Mouse (Mus musculus) macrophage (primary cell): Measurements from ENCODE around the gene Gm10277. TPM values are rescaled to one million over a fixed set of nuclear protein-coding genes. Genes with fewer than 3 reads are reported as not detected.

Source experiments
- H3K27ac ChIP-seq: fragments of 350-480 bp; formaldehyde crosslinking; 2 replicates; pipeline ENCODE4 v1.9.0; 2021
- H3K36me3 ChIP-seq: fragments of 350-480 bp; formaldehyde crosslinking; 2 replicates; pipeline ENCODE4 v1.9.0; 2021; ENCODE audit errors: inconsistent target
- H3K4me3 ChIP-seq: fragments of 350-480 bp; formaldehyde crosslinking; 2 replicates; pipeline ENCODE4 v1.9.0; 2021; ENCODE audit errors: inconsistent target
- H3K79me2 ChIP-seq: fragments of 350-480 bp; formaldehyde crosslinking; 2 replicates; pipeline ENCODE4 v1.9.0; 2021; ENCODE audit errors: inconsistent target
- WGBS: methylation state at CpG from one replicate; pipeline ENCODE4 v1.1.7; 2026; ENCODE audit warnings: inconsistent platforms; ENCODE audit not compliant: missing documents; 5-methylcytosine and 5-hydroxymethylcytosine counted together
- polyA plus RNA-seq: library from polyadenylated mRNA; stranded (reverse); fragments of 250-400 nt; gene quantifications from 3 replicates; pipeline ENCODE4 v1.2.4, GENCODE M21; 2018; ENCODE audit warnings: inconsistent platforms

Gm10277 gene
- polyA plus RNA-seq, 1 experiment from 2014 or later = not detected

GRCm38 (mm10) chr11:77813969-77814368 is 26.4 kb upstream of the Gm10277 start:
- no peak overlapping the region for H3K4me3 ChIP-seq
- WGBS = 83% methylated on average over 2 of the region's 2 CpGs

GRCm38 (mm10) chr11:77810018-77810417 is 22.5 kb upstream of the Gm10277 start:
- no peak overlapping the region for H3K27ac ChIP-seq
- H3K36me3 ChIP-seq = peaks cover 41% of the 10 kb centered on the region
- peaks cover 48% of the 10 kb centered on the region; the same call in 1 of the 2 replicates for H3K79me2 ChIP-seq
- 98% methylated on average over 6 of the region's 6 CpGs for WGBS
- no peak overlapping the region for H3K4me3 ChIP-seq

More at GRCm38 (mm10) chr11:77813969-77814368, 26.4 kb upstream of the Gm10277 start:
- Histone ChIP-seq H3K27ac (no peak overlapping the region), H3K79me2 (peaks cover 8% of the 10 kb centered on the region; the same call in 1 of the 2 replicates), H3K36me3 (peaks cover 46% of the 10 kb centered on the region)

- Histone ChIP-seq H3K79me2 (peaks cover 56% of the 10 kb centered on the region; the same call in 1 of the 2 replicates), H3K36me3 (peaks cover 41% of the 10 kb centered on the region), H3K27ac (no peak overlapping the region), H3K4me3 (no peak overlapping the region)
- WGBS = 95% methylated on average over 4 of the region's 4 CpGs
Measured at GRCm38 (mm10) chr11:77809215-77809614, 21.7 kb upstream of the Gm10277 start.

- Histone ChIP-seq H3K27ac (no peak overlapping the region), H3K4me3 (no peak overlapping the region), H3K36me3 (peaks cover 41% of the 10 kb centered on the region), H3K79me2 (peaks cover 67% of the 10 kb centered on the region; the same call in 1 of the 2 replicates)
- WGBS = 86% methylated on average over 5 of the region's 5 CpGs
Measured at GRCm38 (mm10) chr11:77808051-77808465, 20.5 kb upstream of the Gm10277 start.

- H3K79me2 ChIP-seq = peaks cover 71% of the 10 kb centered on the region; the same call in 1 of the 2 replicates
- H3K27ac ChIP-seq = no peak overlapping the region
- WGBS = 93% methylated on average over 6 of the region's 6 CpGs
- no peak overlapping the region for H3K4me3 ChIP-seq
- H3K36me3 ChIP-seq = peaks cover 29% of the 10 kb centered on the region
Measured at GRCm38 (mm10) chr11:77806855-77807254, 19.3 kb upstream of the Gm10277 start.

DNA sequence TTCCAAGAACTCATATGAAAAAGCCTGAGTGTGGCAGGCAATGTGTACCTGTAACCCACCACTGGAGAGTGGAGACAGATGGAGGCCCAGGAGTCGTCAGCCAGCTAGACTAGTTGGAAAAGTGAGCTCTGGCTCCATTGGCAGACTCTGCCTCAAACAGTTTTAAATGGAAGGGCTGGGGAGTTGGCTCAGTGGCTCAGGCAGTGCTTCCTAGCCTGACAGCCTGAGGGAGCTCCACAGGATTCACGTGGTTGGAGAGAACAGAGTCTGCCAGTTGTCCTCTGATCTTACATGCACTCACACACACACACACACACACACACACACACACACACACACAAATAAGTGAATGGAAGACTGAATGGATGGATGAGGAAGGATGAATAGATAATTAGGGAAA is 18.7 kb upstream of the Gm10277 start:
- 92% methylated on average over 2 of the region's 2 CpGs for WGBS
- Histone ChIP-seq H3K4me3 (no peak overlapping the region), H3K36me3 (peaks cover 23% of the 10 kb centered on the region), H3K79me2 (peaks cover 71% of the 10 kb centered on the region; the same call in 1 of the 2 replicates), H3K27ac (no peak overlapping the region)

- Histone ChIP-seq H3K36me3 (no peaks in the 10 kb centered on the region), H3K4me3 (peak overlapping the region; percentile 35), H3K27ac (peak overlapping the region; percentile 96), H3K79me2 (peaks cover 47% of the 10 kb centered on the region; the same call in 1 of the 2 replicates)
- WGBS = 2% methylated on average over 9 of the region's 9 CpGs
Measured at GRCm38 (mm10) chr11:77802341-77802865, 14.9 kb upstream of the Gm10277 start.

- no peaks in the 10 kb centered on the region for H3K36me3 ChIP-seq
- 15% methylated on average over 15 of the region's 15 CpGs for WGBS
- peak overlapping the region; percentile 96 for H3K27ac ChIP-seq
- peaks cover 34% of the 10 kb centered on the region; the same call in 1 of the 2 replicates for H3K79me2 ChIP-seq
- peak overlapping the region; percentile 35 for H3K4me3 ChIP-seq
Measured at GRCm38 (mm10) chr11:77800869-77801701, 13.5 kb upstream of the Gm10277 start.

DNA sequence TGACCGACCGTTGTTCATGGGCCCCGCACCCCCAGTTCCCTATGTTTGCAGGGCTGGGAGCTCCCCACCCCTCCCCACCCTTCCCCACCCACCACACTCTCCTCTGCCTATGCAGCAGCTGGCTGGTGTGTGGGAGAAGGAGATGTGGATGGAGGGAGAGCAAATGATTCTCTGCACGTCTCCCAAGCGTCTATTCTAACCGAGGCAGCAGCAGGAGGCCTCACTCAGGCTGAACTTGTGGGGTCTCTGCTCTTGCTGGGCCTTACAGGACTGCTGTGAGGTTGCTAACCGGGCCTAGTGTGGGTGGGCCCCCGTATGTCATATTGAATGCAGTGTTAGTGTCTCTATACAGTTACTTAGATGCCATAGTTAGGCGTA is 12.9 kb upstream of the Gm10277 start:
- Histone ChIP-seq H3K4me3 (peak overlapping the region; percentile 35), H3K79me2 (peaks cover 28% of the 10 kb centered on the region; the same call in 1 of the 2 replicates), H3K36me3 (no peaks in the 10 kb centered on the region), H3K27ac (peak overlapping the region; percentile 96)
- WGBS = 69% methylated on average over 9 of the region's 9 CpGs

GRCm38 (mm10) chr11:77795216-77795615 is 7.7 kb upstream of the Gm10277 start:
- WGBS = 86% methylated on average over 5 of the region's 5 CpGs
- Histone ChIP-seq H3K79me2 (no peaks in the 10 kb centered on the region; the same call in 1 of the 2 replicates), H3K4me3 (no peak overlapping the region), H3K27ac (no peak overlapping the region), H3K36me3 (no peaks in the 10 kb centered on the region)

DNA sequence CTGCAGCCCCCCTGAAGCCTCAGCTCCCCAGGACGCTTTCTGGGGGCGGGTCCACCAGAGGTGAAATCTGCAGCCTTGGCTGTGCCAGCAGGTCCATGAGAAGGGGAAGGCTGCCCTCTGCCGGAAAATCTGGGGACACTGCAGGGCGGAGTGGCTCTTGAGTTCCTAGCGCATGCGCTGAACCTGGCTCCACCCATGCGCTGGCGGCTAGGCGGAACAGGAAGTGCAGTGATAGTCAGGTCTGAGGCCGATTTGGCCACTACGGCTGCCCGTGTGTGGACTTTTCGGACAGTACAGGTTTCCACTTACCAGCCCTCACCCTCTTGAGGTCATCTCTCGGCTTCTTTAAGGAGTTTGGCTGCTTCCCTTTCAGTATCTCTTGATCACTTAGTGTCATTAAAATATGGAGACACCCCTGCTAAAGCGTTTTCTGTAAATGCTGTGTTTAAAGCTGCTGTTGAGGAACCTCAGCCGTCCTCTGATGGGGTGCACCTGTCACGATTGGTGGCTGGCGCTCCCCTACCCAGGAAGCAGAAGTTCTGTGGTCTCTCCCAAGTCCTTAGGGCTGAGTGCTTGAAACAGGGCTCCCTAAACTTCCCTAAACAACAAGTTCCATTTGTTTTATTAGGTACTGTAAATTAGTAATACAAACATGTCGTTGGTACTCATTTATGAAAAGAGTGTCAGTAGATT is 5.8 kb upstream of the Gm10277 start:
- H3K27ac ChIP-seq = peak overlapping the region; percentile 84
- WGBS = under 1% methylated on average over 18 of the region's 19 CpGs

GRCm38 (mm10) chr11:77792566-77792909 is 5.0 kb upstream of the Gm10277 start:
- H3K36me3 ChIP-seq = no peaks in the 10 kb centered on the region
- no peak overlapping the region for H3K4me3 ChIP-seq
- WGBS = 79% methylated on average over 7 of the region's 7 CpGs
- H3K79me2 ChIP-seq = no peaks in the 10 kb centered on the region
- no peak overlapping the region for H3K27ac ChIP-seq

More for the DNA sequence above, 5.8 kb upstream of the Gm10277 start:
- no peaks in the 10 kb centered on the region for H3K36me3 ChIP-seq
- no peaks in the 10 kb centered on the region for H3K79me2 ChIP-seq
- peak overlapping the region; percentile 37 for H3K4me3 ChIP-seq

GRCm38 (mm10) chr11:77791752-77792565 is 4.4 kb upstream of the Gm10277 start:
- H3K79me2 ChIP-seq = no peaks in the 10 kb centered on the region
- no peaks in the 10 kb centered on the region for H3K36me3 ChIP-seq
- no peak overlapping the region for H3K27ac ChIP-seq
- WGBS = 34% methylated on average over 12 of the region's 12 CpGs
- no peak overlapping the region for H3K4me3 ChIP-seq

DNA sequence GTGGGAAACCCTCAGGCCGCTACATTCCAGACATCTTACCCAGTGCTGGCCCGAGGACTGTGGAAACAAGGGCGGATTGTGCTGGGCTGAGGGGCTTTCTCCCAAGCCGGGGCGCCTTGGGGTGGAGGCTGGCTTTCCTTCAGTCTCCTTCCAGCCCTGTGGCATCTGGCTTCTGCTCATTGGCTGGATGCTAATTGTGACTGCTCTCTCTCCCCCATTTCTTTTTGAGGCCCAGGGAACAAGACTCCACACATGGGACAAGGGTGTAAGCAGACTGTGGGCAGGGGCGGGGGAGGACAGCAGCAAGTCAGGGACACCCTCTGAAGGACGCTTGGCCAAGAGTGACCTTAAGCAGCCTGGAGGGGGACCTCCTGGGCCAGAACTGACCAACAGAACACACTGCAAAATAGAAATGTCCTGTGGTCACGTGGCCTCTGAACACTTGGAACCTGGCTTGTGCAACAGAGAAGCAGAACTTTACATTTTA is 3.7 kb upstream of the Gm10277 start:
- 87% methylated on average over 8 of the region's 8 CpGs for WGBS
- Histone ChIP-seq H3K36me3 (no peaks in the 10 kb centered on the region), H3K79me2 (no peaks in the 10 kb centered on the region), H3K4me3 (no peak overlapping the region), H3K27ac (no peak overlapping the region)
